Mouse (Mus musculus): Measurements from ENCODE around the gene Vhl.

- TF ChIP-seq CTCF (IDR thresholded peaks at IDR 0.05; ENCODE audit: low read depth, low read length) (no peak), POLR2AphosphoS5 (IDR thresholded peaks at IDR 0.05; ENCODE audit: insufficient replicate concordance, low read depth, low read length) (no peak), GATA1 (IDR thresholded peaks at IDR 0.05; ENCODE audit: borderline replicate concordance, low read length) (no peak)
These were observed 19.3 kb downstream of the Vhl start for GRCm38 (mm10) chr6:113643021-113643420.

All from G1E (cell line).